Mouse (Mus musculus): Measurements from ENCODE around the gene Spast. TPM values are rescaled to one million over a fixed set of nuclear protein-coding genes. Genes with fewer than 3 reads are reported as not detected.

Spast gene
- polyA plus RNA-seq, 1 experiment, result 14.7 TPM

- no peak for TF ChIP-seq GATA1 (IDR thresholded peaks at IDR 0.05; ENCODE audit: low read length)
Observed at GRCm38 (mm10) chr17:74316309-74316863, 22.4 kb upstream of the Spast start.

GRCm38 (mm10) chr17:74318721-74319120 is 20.1 kb upstream of the Spast start:
- no peak for TF ChIP-seq GATA1 (IDR thresholded peaks at IDR 0.05; ENCODE audit: low read length)

GRCm38 (mm10) chr17:74322400-74323054 is 16.3 kb upstream of the Spast start:
- TF ChIP-seq GATA1 (IDR thresholded peaks at IDR 0.05; ENCODE audit: low read length), result no peak

DNA sequence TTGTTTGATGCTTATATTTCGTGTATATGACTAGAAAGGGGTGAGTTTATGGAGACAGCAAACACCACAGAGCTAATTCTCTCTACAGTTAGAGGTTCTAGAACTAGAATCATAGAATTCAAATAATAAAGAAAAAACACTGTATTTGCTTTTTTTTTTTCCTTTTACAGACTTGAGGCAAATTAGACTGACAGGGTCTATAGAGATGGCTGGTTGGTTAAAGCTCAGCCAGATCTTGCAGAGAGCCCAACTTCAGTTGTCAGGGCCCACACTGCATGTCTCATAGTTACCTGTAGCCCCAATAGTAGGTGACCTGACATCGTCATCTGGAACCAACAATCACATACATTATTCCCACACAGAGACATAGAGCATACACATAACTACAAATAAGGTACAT is 14.9 kb upstream of the Spast start, which contains the start of gene Dpy30:
TSS of gene Dpy30 (minus strand) at position 101 of the 400 bp plus-strand sequence.
- no peak for TF ChIP-seq GATA1 (IDR thresholded peaks at IDR 0.05; ENCODE audit: low read length)

DNA sequence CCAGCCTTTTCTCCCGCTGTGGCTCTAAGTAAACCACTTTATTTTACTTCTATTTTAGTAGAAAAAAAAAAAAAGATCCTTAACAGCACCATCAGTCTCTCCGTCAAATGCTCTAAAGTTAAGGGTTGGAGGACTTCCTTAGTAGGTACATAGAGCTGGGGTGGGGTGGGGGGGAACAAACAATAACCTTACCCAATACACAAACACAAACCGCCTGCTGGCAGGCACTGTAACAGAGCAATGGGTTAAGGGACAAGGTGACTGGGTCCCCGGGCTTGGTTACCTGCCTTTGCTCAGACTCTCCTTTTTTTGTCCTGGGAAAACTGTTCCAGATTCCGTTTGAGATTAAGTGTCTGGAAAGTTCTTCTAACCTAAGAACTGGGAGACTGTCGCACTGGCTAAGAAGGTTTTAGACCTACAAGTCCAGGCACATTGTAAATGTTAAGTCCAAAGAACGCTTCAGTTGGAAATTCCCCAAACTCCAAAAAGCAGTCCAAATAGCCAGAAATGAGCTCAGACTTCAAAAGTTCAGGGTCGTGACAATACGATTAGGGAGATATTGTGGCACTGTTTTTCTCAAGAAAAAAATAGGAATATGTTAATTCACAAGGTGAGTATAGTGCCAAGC is 7.6 kb upstream of the Spast start:
- TF ChIP-seq GATA1 (IDR thresholded peaks at IDR 0.05; ENCODE audit: low read length), result no peak

DNA sequence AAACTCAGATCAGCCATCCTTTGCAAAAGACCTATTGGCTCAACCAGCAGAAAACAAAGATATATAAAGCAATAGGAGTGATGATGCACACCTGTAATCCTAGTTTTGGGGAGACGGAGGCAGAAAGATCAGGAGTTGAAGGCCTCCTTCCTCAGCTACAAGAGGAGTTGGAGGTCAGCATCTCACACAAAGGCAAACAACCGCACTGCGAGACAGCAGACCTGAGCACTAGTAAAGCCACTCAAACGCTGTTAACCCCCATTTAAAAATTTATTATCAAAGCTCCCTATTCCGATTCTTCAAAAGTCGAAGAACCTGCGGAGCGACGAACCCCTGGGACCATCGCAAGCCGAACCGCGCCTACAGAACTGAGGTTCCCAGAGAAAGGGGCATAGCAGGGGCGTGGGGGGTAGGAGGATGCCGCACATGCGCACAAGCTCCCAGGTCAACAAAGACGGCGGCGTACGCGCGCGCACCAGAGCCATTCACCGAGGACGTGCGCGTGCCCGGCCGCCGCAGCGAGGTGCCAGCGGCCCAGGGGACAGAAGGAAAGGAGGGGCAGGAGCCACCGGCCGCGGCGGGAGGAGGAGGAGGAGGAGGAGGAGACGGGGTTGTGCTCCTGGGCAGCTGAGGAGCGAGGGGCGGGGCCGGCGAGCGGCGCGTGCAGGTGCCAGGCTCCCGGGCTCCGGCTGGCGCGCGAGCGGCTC is 409 bp upstream of the Spast start:
- TF ChIP-seq GATA1 (IDR thresholded peaks at IDR 0.05; ENCODE audit: low read length), result no peak

GRCm38 (mm10) chr17:74341151-74341550 is 2.4 kb downstream of the Spast start:
- TF ChIP-seq GATA1 (IDR thresholded peaks at IDR 0.05; ENCODE audit: low read length), result no peak

DNA sequence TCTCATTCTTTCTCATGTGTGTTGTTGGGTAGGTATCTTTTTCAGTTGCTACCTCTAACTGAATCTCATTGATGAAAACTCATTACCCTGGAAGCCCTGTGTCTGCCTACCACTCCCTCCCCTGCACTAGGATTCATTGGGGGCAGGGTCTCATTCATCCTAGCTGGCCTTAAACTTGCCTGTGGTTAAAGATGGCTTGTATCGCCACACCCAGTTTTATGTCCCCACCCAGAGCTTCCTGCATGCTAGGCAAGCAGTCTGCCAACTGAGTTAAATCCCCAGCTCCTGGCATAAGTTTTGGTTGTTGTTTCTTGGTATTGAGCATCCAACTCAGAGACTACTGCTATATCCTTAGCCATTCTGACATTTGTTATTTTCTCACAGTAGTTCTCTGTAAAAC is 24.8 kb downstream of the Spast start:
- TF ChIP-seq GATA1 (IDR thresholded peaks at IDR 0.05; ENCODE audit: low read length), result no peak

DNA sequence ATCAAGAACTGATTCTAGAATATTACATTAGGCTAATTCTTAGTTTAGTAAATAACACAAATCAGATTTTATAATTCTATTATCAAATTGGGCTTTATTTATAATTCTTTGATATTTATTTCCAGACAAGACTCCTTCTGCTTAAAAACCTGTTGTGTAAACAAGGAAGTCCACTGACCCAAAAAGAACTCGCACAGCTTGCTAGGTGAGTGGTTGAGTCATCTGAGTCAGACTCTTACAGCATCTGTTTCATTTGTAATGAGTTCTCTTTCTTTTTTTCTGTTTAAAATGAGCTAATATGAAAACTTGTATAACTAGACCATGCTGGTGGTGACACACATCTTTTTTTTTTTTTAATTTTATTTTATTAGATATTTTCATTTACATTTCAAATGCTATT is 38.1 kb downstream of the Spast start:
- no peak for TF ChIP-seq GATA1 (IDR thresholded peaks at IDR 0.05; ENCODE audit: low read length)

DNA sequence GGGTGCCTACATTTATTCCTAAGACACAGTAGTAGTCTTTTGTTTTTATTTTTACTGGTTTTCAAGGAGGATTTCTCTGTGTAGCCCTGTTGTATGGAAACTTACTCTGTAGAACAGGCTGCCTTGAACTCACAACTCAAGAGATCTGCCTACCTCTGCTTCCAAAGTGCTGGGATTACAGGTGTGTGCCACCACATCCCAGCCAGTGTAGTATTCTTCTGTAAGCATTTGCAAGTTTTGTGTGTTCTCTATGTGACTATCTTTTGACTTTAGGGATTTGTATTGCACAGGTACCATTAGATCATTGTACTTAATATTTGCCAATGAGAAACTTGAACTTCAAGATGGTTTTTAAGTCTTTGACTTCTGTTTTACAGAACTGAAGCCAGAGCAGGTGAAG is 47.9 kb downstream of the Spast start:
- no peak for TF ChIP-seq GATA1 (IDR thresholded peaks at IDR 0.05; ENCODE audit: low read length)

DNA sequence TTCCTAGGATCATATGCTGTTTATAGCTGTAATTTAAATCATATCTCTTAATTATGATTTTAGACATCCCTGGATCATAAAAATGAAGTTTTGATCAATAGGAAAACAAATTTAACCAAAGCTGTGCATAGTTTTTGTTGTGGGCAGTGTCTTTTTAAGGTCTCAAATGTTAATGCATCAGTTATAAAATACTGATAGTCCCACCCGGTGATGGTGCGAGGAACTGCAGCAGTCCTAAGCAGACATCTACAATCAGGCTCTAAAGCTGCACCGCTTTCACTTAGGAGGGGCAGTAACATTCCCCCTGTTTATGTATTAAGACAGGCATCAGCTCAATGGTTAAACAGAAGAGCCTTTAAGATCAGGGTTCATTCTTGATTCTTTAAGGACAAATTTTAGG is 51.1 kb downstream of the Spast start:
- TF ChIP-seq GATA1 (IDR thresholded peaks at IDR 0.05; ENCODE audit: low read length), result no peak

- TF ChIP-seq GATA1 (IDR thresholded peaks at IDR 0.05; ENCODE audit: low read length), result no peak
Observed at GRCm38 (mm10) chr17:74394381-74394780, 55.6 kb downstream of the Spast start.

GRCm38 (mm10) chr17:74394855-74395254 is 56.1 kb downstream of the Spast start:
- no peak for TF ChIP-seq GATA1 (IDR thresholded peaks at IDR 0.05; ENCODE audit: low read length)

GRCm38 (mm10) chr17:74395383-74396065 is 56.7 kb downstream of the Spast start, which contains the start of gene Slc30a6:
Gene Slc30a6 (plus strand): TSS chr17:74395608.
- TF ChIP-seq GATA1 (IDR thresholded peaks at IDR 0.05; ENCODE audit: low read length), result no peak

GRCm38 (mm10) chr17:74396766-74397165 is 58.0 kb downstream of the Spast start:
- no peak for TF ChIP-seq GATA1 (IDR thresholded peaks at IDR 0.05; ENCODE audit: low read length)

DNA sequence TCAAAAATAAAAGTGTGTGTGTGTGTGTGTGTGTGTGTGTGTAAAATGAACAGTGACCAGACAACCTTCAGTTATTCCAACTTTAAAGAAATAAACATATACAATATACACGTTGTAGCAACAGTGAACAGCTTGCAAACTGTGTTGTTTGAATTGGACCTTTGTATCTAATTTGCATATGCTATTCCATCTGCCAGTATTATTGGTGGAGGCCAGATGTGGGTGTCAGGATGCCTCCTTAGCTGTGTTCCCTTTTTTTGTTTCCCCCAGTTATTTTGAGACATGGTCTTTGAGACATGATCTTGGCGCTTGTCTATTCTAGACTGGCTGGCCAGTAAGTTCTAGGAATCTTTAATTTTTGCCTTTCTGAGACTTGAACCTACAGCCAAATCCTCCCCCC is 58.4 kb downstream of the Spast start:
- no peak for TF ChIP-seq GATA1 (IDR thresholded peaks at IDR 0.05; ENCODE audit: low read length)
